Mouse (Mus musculus) G1E (cell line): ENCODE data around the gene 1700013H16Rik. TPM values are rescaled to one million over a fixed set of nuclear protein-coding genes. Genes with fewer than 3 reads are reported as not detected.

ENCODE experiments used
- ATAC-seq: 2 replicates; pipeline ENCODE4 v1.8.0; 2016; ENCODE audit warnings: mild to moderate bottlenecking; ENCODE audit not compliant: insufficient number of reproducible peaks, poor library complexity, low FRiP score, severe bottlenecking; ENCODE audit errors: extremely low read depth
- DNase-seq: peaks from one replicate; pipeline ENCODE4 v3.0.0; 2012; ENCODE audit warnings: low spot score
- H3K27me3 ChIP-seq: 2 replicates; pipeline ENCODE4 v1.6.1; 2012; ENCODE audit warnings: mild to moderate bottlenecking, low read length, inconsistent platforms; ENCODE audit not compliant: insufficient read depth
- H3K36me3 ChIP-seq: replicated peaks from 2 replicates; pipeline ENCODE3; 2012; ENCODE audit warnings: mild to moderate bottlenecking, inconsistent platforms
- H3K4me1 ChIP-seq: 2 replicates; pipeline ENCODE4 v1.6.1; 2012; ENCODE audit warnings: low read depth, low read length, inconsistent platforms, mixed read lengths; ENCODE audit not compliant: insufficient read depth
- H3K4me3 ChIP-seq: 2 replicates; pipeline ENCODE4 v1.5.1; 2012; ENCODE audit warnings: low read depth, mild to moderate bottlenecking, inconsistent platforms, low read length, moderate library complexity, mixed read lengths
- H3K9me3 ChIP-seq: replicated peaks from 2 replicates; pipeline ENCODE4 v1.6.1; 2012; ENCODE audit warnings: inconsistent platforms
- CTCF ChIP-seq: IDR thresholded peaks from 2 replicates; pipeline ENCODE4 v1.5.1; 2012; ENCODE audit warnings: low read depth, low read length, inconsistent platforms, mixed read lengths
- GATA1 ChIP-seq: IDR thresholded peaks from 2 replicates; pipeline ENCODE4 v1.6.1; 2012; ENCODE audit warnings: borderline replicate concordance, low read length, inconsistent platforms, mixed read lengths
- GATA2 ChIP-seq: IDR thresholded peaks from 2 replicates; pipeline ENCODE4 v1.6.1; 2012; ENCODE audit warnings: low read depth, low read length, inconsistent platforms, borderline replicate concordance
- POLR2AphosphoS5 ChIP-seq: IDR thresholded peaks from 2 replicates; pipeline ENCODE4 v1.6.1; 2012; ENCODE audit warnings: low read depth, low read length, inconsistent platforms; ENCODE audit not compliant: insufficient replicate concordance
- TAL1 ChIP-seq: conservative IDR thresholded peaks from 2 replicates; pipeline ENCODE4 v1.6.1; 2012; ENCODE audit warnings: low read depth, low read length, inconsistent platforms, mixed read lengths
- polyA plus RNA-seq: library from polyadenylated mRNA; stranded (reverse); fragments of >175 nt; gene quantifications from 2 replicates; pipeline ENCODE4 v1.2.3, GENCODE M21; 2012
- total RNA-seq, 2 experiments: library from RNA; stranded (forward) in 1 of 2; stranded (reverse) in 1 of 2; fragments of 200-1000 nt in 1 of 2; fragments of >200 nt in 1 of 2; fragmentation: Nextera tagmentation in 1 of 2; gene quantifications; 2 replicates each; pipeline ENCODE4 v1.2.3; 2014 to 2017

The 1700013H16Rik gene
- total and polyA plus RNA-seq, 3 experiments: not detected

DNA sequence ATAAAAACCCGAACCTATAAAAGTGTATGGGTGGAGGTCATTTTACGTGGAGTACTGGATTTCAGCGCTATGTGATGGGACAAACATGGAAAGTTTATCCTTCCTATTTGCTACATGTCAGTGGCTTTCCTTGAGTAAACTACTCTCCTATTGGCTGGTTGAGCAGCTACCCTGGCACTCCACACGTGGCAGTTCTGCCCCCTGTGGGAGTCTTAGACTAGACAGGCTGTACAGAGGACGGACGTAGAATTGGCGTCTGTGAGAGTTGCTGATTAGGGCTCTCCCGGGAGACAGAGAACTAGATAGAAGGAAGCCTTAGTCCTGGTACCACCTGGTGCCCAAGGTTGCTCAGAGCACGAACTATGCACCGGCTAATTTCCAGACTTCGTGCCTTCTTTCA, 33.0 kb downstream of the 1700013H16Rik start, which contains the start of gene 4930502E18Rik:
4930502E18Rik (plus strand) TSS at position 231 of the 400 bp plus-strand sequence.
- Histone ChIP-seq H3K27me3 (no peaks in the 10 kb centered on the region), H3K4me1 (no peaks in the 10 kb centered on the region), H3K36me3 (no peaks in the 10 kb centered on the region), H3K4me3 (no peak within 1 kb of the TSS), H3K9me3 (no peaks in the 10 kb centered on the region)
- DNase-seq (no peak), ATAC-seq (no peak)
- no peak for TF ChIP-seq CTCF
- TF ChIP-seq GATA2: no peak
- TF ChIP-seq TAL1: no peak
- no peak for TF ChIP-seq GATA1
- TF ChIP-seq POLR2AphosphoS5: no peak

DNA sequence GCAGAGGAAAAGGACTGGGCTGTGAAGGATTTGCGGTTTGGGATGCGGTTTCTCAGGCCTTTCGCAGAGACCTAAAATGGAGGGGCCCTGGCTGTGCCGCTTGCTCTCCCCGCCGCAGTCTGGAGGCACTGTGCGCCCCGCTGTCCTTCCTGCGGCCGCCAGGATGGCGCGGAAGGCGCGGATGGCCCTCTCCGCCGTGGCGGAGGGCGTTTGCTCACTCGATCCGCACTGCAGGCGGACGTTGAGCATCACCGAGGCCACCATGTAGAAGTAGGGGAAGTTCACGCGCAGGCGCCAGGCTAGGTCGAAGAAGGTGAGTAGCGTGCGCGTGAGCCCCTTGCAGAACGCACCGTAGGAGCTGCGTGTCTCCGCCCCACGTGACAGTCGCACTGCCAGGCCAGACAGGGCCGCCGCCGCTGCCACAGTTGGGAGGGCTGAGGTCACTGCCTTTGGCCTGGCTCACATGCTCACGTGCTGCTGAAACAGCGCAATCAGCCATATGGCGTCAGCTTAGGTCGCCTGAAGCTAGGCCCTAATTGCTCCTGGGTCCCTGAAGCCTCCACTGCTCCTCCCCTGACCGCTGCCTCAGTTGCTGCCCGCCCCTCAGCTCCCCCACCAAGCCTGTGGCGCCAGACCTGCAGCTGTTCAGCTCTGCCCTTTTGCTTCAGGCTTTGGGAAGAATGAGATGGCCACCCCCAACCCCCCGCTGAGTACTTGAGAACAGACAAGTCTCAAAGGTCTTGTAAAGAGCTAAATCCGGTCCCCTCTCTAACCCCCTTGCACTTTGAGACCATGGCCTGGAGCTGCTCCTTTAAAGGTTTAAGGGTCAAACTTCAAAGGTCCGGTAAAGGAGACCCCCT, 41.1 kb downstream of the 1700013H16Rik start:
- no peaks in the 10 kb centered on the region for H3K27me3 ChIP-seq
- no peaks in the 10 kb centered on the region for H3K36me3 ChIP-seq
- no peaks in the 10 kb centered on the region for H3K4me1 ChIP-seq
- DNase-seq: no peak
- TF ChIP-seq TAL1 (no peak), POLR2AphosphoS5 (no peak), GATA1 (no peak), GATA2 (no peak), CTCF (no peak)
- peaks cover 6% of the 10 kb centered on the region for H3K9me3 ChIP-seq
- ATAC-seq: no peak
- no peak overlapping the region for H3K4me3 ChIP-seq

DNA sequence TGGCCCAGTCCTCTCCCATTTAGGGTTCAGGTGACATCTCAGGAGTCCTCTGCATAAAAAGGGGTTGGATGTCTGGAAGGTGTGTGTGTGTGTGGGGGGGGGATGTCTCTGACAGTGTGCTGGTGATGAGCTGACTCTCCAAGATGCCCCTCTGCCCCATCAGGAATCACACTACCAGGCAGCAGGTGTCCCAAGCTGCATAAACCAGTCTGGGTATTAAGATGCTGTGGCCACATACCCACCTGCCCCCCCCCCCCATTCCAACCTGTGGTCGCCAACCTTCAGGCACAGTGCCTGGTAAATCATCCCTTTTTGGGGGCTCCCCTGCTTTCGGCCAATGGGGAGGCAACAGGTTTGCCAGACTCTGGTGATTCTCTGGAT, 41.7 kb downstream of the 1700013H16Rik start:
- H3K4me3 ChIP-seq: no peak overlapping the region
- DNase-seq: no peak
- TF ChIP-seq GATA1: no peak
- TF ChIP-seq GATA2: no peak
- TF ChIP-seq POLR2AphosphoS5: no peak
- no peak for TF ChIP-seq TAL1
- no peak for TF ChIP-seq CTCF
- no peak for ATAC-seq
- no peaks in the 10 kb centered on the region for H3K27me3 ChIP-seq
- H3K4me1 ChIP-seq: no peaks in the 10 kb centered on the region
- no peaks in the 10 kb centered on the region for H3K36me3 ChIP-seq
- H3K9me3 ChIP-seq: peaks cover 6% of the 10 kb centered on the region

DNA sequence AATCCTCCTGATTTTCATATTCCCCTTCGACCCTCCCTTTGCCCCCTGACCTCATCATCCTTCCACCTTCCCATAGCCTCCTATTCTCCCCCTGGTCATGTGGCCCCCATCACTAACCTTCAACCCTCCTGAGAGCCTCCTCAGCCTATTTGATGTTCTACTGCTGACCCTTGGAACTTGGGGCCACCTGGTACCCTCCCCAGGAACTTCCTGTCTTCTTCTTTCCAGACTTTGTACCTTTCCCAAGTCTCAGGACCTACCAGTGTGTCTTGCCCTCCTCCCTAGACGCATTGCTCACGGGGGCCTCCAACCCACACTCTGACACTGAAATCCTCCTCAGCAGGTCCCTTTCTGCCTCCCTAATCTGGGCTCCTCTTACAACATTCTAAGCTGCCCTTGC, 55.0 kb downstream of the 1700013H16Rik start:
- Histone ChIP-seq H3K36me3 (no peaks in the 10 kb centered on the region), H3K27me3 (no peaks in the 10 kb centered on the region), H3K4me1 (no peaks in the 10 kb centered on the region), H3K9me3 (no peaks in the 10 kb centered on the region), H3K4me3 (no peak overlapping the region)
- DNase-seq: no peak
- no peak for TF ChIP-seq GATA2
- no peak for TF ChIP-seq TAL1
- TF ChIP-seq GATA1: no peak
- no peak for ATAC-seq

DNA sequence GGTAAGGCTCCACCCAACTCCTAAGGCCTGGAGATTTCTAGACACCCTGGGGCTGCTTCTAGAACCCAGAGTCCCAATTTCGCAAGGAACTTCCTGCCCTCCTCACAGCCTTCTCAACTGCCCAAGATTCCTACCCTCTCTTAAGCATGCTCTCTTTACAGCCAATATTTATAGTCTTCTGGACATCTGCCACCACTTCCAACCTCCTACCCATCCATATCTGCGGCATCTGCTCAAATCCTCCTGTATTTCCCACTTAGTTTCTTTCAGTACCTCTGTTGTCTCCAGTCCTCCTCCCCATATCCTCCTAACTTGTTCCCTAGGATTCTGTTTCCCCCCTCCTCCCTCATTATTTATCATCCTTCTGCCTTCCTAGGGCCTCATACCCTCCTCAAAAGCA, 58.4 kb downstream of the 1700013H16Rik start:
- H3K36me3 ChIP-seq: no peaks in the 10 kb centered on the region
- no peaks in the 10 kb centered on the region for H3K9me3 ChIP-seq
- no peaks in the 10 kb centered on the region for H3K27me3 ChIP-seq
- no peak for DNase-seq
- TF ChIP-seq TAL1 (no peak), GATA1 (no peak), GATA2 (no peak), POLR2AphosphoS5 (no peak), CTCF (no peak)
- no peak for ATAC-seq
- H3K4me1 ChIP-seq: no peaks in the 10 kb centered on the region
- H3K4me3 ChIP-seq: no peak overlapping the region

DNA sequence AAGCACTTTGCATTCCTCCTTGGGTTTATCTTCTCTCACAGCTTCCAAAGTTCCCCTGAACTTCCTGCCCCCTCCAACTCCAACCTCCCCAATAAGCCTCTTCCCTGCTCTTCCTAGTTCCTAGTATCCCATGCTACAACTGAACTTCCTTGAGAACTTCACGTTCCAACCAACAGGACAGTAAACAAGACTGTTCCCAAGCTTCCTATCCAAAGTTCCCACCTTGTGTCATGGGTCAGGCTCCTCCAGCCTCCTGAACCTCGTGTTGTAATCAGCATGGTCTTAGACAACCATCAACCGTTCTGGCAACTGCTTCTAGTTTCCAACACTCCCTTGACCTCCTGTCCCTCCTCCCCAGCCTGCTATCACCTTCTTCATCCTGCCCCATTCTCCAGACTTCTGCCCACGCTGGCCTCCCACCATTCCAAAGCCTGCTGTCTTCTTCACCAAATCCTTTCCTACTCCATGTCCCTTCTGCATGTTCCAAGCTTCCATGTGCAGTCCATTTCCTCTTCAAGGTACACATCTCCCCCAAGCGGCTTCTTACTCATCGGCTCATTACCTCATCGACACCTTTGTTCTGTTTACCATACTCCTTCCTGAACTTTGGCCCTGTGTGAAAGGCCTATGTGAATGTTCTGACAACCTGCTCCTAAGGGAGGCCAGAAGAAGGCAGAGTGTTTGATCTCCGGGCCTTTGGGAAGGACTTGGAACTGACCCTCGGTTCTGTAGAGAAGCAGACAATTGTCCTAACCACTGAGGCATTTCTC, 63.4 kb downstream of the 1700013H16Rik start:
- no peaks in the 10 kb centered on the region for H3K27me3 ChIP-seq
- H3K4me1 ChIP-seq: no peaks in the 10 kb centered on the region
- TF ChIP-seq GATA2 (no peak), POLR2AphosphoS5 (no peak), TAL1 (no peak), CTCF (no peak), GATA1 (no peak)
- H3K36me3 ChIP-seq: no peaks in the 10 kb centered on the region
- ATAC-seq (no peak), DNase-seq (no peak)
- H3K9me3 ChIP-seq: no peaks in the 10 kb centered on the region
- H3K4me3 ChIP-seq: no peak overlapping the region
